Mouse (Mus musculus): ENCODE data around the gene Rcvrn. TPM values are rescaled to one million over a fixed set of nuclear protein-coding genes. Genes with fewer than 3 reads are reported as not detected.

Gene Rcvrn
- total and polyA plus RNA-seq, 2 experiments from 2014 or later: not detected

DNA sequence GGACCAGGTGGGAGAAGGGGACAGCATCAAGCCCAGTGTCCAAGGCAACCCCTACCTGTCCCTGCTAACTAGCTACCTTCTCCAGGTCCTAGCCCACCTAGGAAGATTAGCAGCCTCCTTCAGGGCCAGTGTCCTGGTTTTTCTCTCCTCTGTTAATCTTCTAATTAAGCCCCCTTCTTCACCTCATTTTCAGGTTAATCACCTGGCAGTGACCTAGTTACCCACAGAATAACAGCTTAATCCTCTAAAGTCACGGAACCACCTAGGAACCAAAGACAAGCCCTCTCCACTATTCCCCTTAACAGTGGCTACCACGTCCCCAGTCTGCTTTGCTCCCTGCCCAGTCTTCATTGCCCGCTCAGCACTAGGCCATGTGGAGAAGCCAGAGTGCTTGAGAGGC, 13.3 kb upstream of the Rcvrn start:
- no peaks in the 10 kb centered on the region for H3K36me3 ChIP-seq (replicated peaks; ENCODE audit: control insufficient read depth, insufficient read depth, low read length)
- no peak overlapping the region for H3K4me3 ChIP-seq (ENCODE audit: low read depth, low read length)
- H3K27ac ChIP-seq (ENCODE audit: low read depth): no peak overlapping the region
- no peak overlapping the region for H3K9ac ChIP-seq (replicated peaks; ENCODE audit: low read depth, low read length)
- 83% methylated on average over 3 of the region's 3 CpGs for WGBS
- TF ChIP-seq EP300 (IDR thresholded peaks at IDR 0.05; ENCODE audit: low read depth): no peak
- TF ChIP-seq CTCF (IDR thresholded peaks at IDR 0.05; ENCODE audit: low read depth): no peak
- ATAC-seq (ENCODE audit: insufficient read depth, low read depth): no peak
- H3K4me2 ChIP-seq (ENCODE audit: low read depth, low read length): no peak overlapping the region
- no peaks in the 10 kb centered on the region for H3K27me3 ChIP-seq (ENCODE audit: control insufficient read depth, insufficient read depth, low read length)
- H3K4me1 ChIP-seq (ENCODE audit: control insufficient read depth, insufficient read depth): no peaks in the 10 kb centered on the region
- DNase-seq (ENCODE audit: low spot score): no peak
- no peaks in the 10 kb centered on the region for H3K9me3 ChIP-seq (replicated peaks; ENCODE audit: control insufficient read depth, low read length)

DNA sequence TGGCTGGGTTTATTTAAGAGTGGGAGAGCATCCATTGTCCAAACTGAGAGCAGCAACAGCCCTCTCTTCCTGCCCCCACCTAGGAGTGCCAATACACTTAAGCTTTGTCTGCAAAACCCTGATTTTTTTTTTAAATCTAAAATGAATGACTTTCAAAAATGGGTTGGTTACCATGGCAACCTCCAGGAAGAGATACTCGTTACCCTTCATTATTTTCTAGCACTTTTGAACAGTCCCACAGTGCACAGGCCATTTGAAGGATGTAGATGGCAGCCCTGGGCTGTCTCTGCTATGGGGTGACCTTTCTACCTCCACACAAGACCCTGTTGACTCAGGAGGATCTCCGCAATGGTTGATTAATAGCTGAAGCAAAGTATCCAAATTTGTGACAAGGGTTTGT, 9.0 kb upstream of the Rcvrn start:
- Histone ChIP-seq H3K4me2 (ENCODE audit: low read depth, low read length) (no peak overlapping the region), H3K36me3 (replicated peaks; ENCODE audit: control insufficient read depth, insufficient read depth, low read length) (no peaks in the 10 kb centered on the region), H3K4me1 (ENCODE audit: control insufficient read depth, insufficient read depth) (no peaks in the 10 kb centered on the region), H3K9me3 (replicated peaks; ENCODE audit: control insufficient read depth, low read length) (no peaks in the 10 kb centered on the region), H3K27me3 (ENCODE audit: control insufficient read depth, insufficient read depth, low read length) (no peaks in the 10 kb centered on the region), H3K4me3 (ENCODE audit: low read depth, low read length) (no peak overlapping the region), H3K27ac (ENCODE audit: low read depth) (no peak overlapping the region), H3K9ac (replicated peaks; ENCODE audit: low read depth, low read length) (no peak overlapping the region)
- TF ChIP-seq EP300 (IDR thresholded peaks at IDR 0.05; ENCODE audit: low read depth): no peak
- no peak for TF ChIP-seq CTCF (IDR thresholded peaks at IDR 0.05; ENCODE audit: low read depth)
- DNase-seq (ENCODE audit: low spot score) (no peak), ATAC-seq (ENCODE audit: insufficient read depth, low read depth) (no peak)
- 80% methylated on average over 2 of the region's 2 CpGs for WGBS

GRCm38 (mm10) chr11:67712976-67713375, 17.9 kb downstream of the Rcvrn start:
- 66% methylated on average over 4 of the region's 4 CpGs for WGBS
- Histone ChIP-seq H3K27ac (ENCODE audit: low read depth) (no peak overlapping the region), H3K9ac (replicated peaks; ENCODE audit: low read depth, low read length) (no peak overlapping the region), H3K4me1 (ENCODE audit: control insufficient read depth, insufficient read depth) (no peaks in the 10 kb centered on the region), H3K9me3 (replicated peaks; ENCODE audit: control insufficient read depth, low read length) (no peaks in the 10 kb centered on the region), H3K4me2 (ENCODE audit: low read depth, low read length) (no peak overlapping the region), H3K36me3 (replicated peaks; ENCODE audit: control insufficient read depth, insufficient read depth, low read length) (no peaks in the 10 kb centered on the region), H3K27me3 (ENCODE audit: control insufficient read depth, insufficient read depth, low read length) (no peaks in the 10 kb centered on the region), H3K4me3 (ENCODE audit: low read depth, low read length) (no peak overlapping the region)
- TF ChIP-seq CTCF (IDR thresholded peaks at IDR 0.05; ENCODE audit: low read depth) (no peak), EP300 (IDR thresholded peaks at IDR 0.05; ENCODE audit: low read depth) (no peak)
- ATAC-seq (ENCODE audit: insufficient read depth, low read depth): no peak
- no peak for DNase-seq (ENCODE audit: low spot score)

DNA sequence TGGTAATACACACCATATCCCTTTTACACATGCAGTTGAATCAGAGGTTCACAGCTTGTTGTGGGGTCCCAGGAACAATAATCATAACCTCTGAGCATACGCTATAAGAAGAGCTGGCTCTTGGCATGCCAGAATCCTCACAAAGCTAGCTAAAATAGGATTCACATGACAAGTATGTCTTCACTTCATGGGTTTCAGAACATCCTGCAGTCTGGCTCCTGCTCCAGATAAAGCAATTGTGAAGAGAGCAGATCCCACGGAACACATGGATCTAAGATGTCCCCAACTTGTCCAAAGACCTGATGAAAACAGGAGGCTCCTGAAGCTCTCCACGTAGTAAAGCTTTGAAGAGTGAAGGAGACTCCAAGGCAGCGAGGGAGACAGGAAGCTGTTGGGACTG, 20.3 kb downstream of the Rcvrn start:
- 69% methylated on average over 4 of the region's 4 CpGs for WGBS
- no peak for ATAC-seq (ENCODE audit: insufficient read depth, low read depth)
- H3K36me3 ChIP-seq (replicated peaks; ENCODE audit: control insufficient read depth, insufficient read depth, low read length): no peaks in the 10 kb centered on the region
- H3K27ac ChIP-seq (ENCODE audit: low read depth): no peak overlapping the region
- H3K9ac ChIP-seq (replicated peaks; ENCODE audit: low read depth, low read length): no peak overlapping the region
- no peaks in the 10 kb centered on the region for H3K27me3 ChIP-seq (ENCODE audit: control insufficient read depth, insufficient read depth, low read length)
- TF ChIP-seq CTCF (IDR thresholded peaks at IDR 0.05; ENCODE audit: low read depth) (no peak), EP300 (IDR thresholded peaks at IDR 0.05; ENCODE audit: low read depth) (no peak)
- no peak overlapping the region for H3K4me2 ChIP-seq (ENCODE audit: low read depth, low read length)
- DNase-seq (ENCODE audit: low spot score): no peak
- H3K4me3 ChIP-seq (ENCODE audit: low read depth, low read length): no peak overlapping the region
- no peaks in the 10 kb centered on the region for H3K9me3 ChIP-seq (replicated peaks; ENCODE audit: control insufficient read depth, low read length)
- H3K4me1 ChIP-seq (ENCODE audit: control insufficient read depth, insufficient read depth): no peaks in the 10 kb centered on the region

GRCm38 (mm10) chr11:67721485-67721884, 26.4 kb downstream of the Rcvrn start:
- Histone ChIP-seq H3K27me3 (ENCODE audit: control insufficient read depth, insufficient read depth, low read length) (no peaks in the 10 kb centered on the region), H3K9me3 (replicated peaks; ENCODE audit: control insufficient read depth, low read length) (no peaks in the 10 kb centered on the region), H3K4me2 (ENCODE audit: low read depth, low read length) (no peak overlapping the region), H3K36me3 (replicated peaks; ENCODE audit: control insufficient read depth, insufficient read depth, low read length) (no peaks in the 10 kb centered on the region), H3K9ac (replicated peaks; ENCODE audit: low read depth, low read length) (no peak overlapping the region), H3K27ac (ENCODE audit: low read depth) (peak overlapping the region; percentile 39), H3K4me1 (ENCODE audit: control insufficient read depth, insufficient read depth) (peaks cover 15% of the 10 kb centered on the region), H3K4me3 (ENCODE audit: low read depth, low read length) (no peak overlapping the region)
- 34% methylated on average over 5 of the region's 5 CpGs for WGBS
- ATAC-seq (ENCODE audit: insufficient read depth, low read depth) (peak; percentile 79), DNase-seq (ENCODE audit: low spot score) (peak; percentile 21)
- no peak for TF ChIP-seq CTCF (IDR thresholded peaks at IDR 0.05; ENCODE audit: low read depth)
- no peak for TF ChIP-seq EP300 (IDR thresholded peaks at IDR 0.05; ENCODE audit: low read depth)

DNA sequence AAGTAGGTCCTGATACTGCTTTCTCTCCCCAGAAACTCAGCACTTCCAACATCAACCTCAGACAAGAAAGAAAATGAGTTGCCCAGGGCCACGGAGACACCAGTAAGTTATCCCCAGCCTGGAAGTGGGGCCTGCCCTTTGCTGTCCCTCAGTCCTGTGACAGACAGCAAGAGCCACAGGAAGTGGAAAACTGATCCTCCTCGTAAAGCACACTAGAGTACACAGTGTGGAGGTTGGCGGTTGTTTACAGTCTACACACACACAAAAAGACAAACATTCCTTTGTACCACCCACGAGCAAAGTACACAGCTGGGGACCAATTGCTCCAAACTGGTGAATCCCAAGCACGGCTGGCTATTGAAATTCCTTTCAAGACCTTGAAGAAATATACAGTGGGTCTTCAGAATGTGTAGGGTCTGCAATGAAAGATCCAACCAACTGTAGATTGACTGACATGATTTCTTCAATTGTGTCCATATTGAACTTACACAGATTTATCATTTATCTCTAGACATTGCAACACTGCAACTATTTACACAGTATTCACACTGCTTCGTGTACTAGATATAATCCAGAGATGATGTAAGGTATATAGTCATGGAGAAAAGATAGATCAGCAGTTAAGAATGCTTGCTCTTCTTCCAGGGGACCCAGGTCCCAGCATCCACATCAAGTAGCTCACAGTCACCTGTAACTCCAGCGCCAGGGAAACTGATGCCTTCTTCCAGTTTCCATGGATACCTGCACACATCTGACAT, 27.5 kb downstream of the Rcvrn start:
- no peaks in the 10 kb centered on the region for H3K27me3 ChIP-seq (ENCODE audit: control insufficient read depth, insufficient read depth, low read length)
- H3K36me3 ChIP-seq (replicated peaks; ENCODE audit: control insufficient read depth, insufficient read depth, low read length): no peaks in the 10 kb centered on the region
- no peak overlapping the region for H3K9ac ChIP-seq (replicated peaks; ENCODE audit: low read depth, low read length)
- H3K4me3 ChIP-seq (ENCODE audit: low read depth, low read length): no peak overlapping the region
- no peaks in the 10 kb centered on the region for H3K9me3 ChIP-seq (replicated peaks; ENCODE audit: control insufficient read depth, low read length)
- no peak for ATAC-seq (ENCODE audit: insufficient read depth, low read depth)
- DNase-seq (ENCODE audit: low spot score): no peak
- WGBS: 73% methylated on average over 7 of the region's 7 CpGs
- peaks cover 26% of the 10 kb centered on the region for H3K4me1 ChIP-seq (ENCODE audit: control insufficient read depth, insufficient read depth)
- no peak overlapping the region for H3K4me2 ChIP-seq (ENCODE audit: low read depth, low read length)
- TF ChIP-seq EP300 (IDR thresholded peaks at IDR 0.05; ENCODE audit: low read depth) (no peak), CTCF (IDR thresholded peaks at IDR 0.05; ENCODE audit: low read depth) (no peak)
- H3K27ac ChIP-seq (ENCODE audit: low read depth): no peak overlapping the region
